In genomic region chr12:69371854-69372671, GRCm38 (mm10) we compare ENCODE assay signal across 8 mouse cellular contexts. TPM values are rescaled to one million over a fixed set of nuclear protein-coding genes. Genes with fewer than 3 reads are reported as not detected.
DNase-seq lines count a peak whose midpoint lies in the region; ATAC-seq lines count a peak whose summit lies in the region.

Gene Arf6 (plus strand): TSS chr12:69372150.
Gene Gm9887 (minus strand): TSS chr12:69372458.

- peaks cover 23% of the 10 kb centered on the region for H3K36me3 ChIP-seq in heart, embryonic 14.5 days (ENCODE audit: control insufficient read depth, insufficient read depth, low read length)
- peaks cover 20% of the 10 kb centered on the region for H3K36me3 ChIP-seq in liver, embryonic 13.5 days
- no peaks in the 10 kb centered on the region for H3K36me3 ChIP-seq in stomach, embryonic 16.5 days (ENCODE audit: control insufficient read depth, insufficient read depth, low read length)

- H3K27me3 ChIP-seq in heart, embryonic 14.5 days (ENCODE audit: control insufficient read depth, insufficient read depth, low read length): no peaks in the 10 kb centered on the region
- H3K27me3 ChIP-seq in liver, embryonic 13.5 days: no peaks in the 10 kb centered on the region
- no peaks in the 10 kb centered on the region for H3K27me3 ChIP-seq in stomach, embryonic 16.5 days (ENCODE audit: control insufficient read depth, insufficient read depth, low read length)

- under 1% methylated on average over 91 of the region's 121 CpGs for WGBS in heart, embryonic 14.5 days
- WGBS in liver, embryonic 13.5 days (ENCODE audit: insufficient replicate concordance): under 1% methylated on average over 111 of the region's 121 CpGs
- under 1% methylated on average over 106 of the region's 121 CpGs for whole genome bisulfite sequencing in stomach, embryonic 16.5 days

- peak; percentile 94 for ATAC-seq in heart, embryonic 14.5 days (ENCODE audit: insufficient number of reproducible peaks, insufficient read depth, low FRiP score, low read depth)
- peak; percentile 83 for ATAC-seq in liver, embryonic 13.5 days (ENCODE audit: low read depth)
- ATAC-seq in stomach, embryonic 16.5 days (ENCODE audit: insufficient read depth, low FRiP score): peak; percentile 95

- H3K9me3 ChIP-seq in heart, embryonic 14.5 days (ENCODE audit: control insufficient read depth, low read length): no peaks in the 10 kb centered on the region
- no peaks in the 10 kb centered on the region for H3K9me3 ChIP-seq in liver, embryonic 13.5 days (replicated peaks)
- H3K9me3 ChIP-seq in stomach, embryonic 16.5 days (replicated peaks; ENCODE audit: control insufficient read depth, low read length): no peaks in the 10 kb centered on the region

- DNase-seq in CD4-positive, CD25-positive, alpha-beta regulatory T cell, adult 2 months (ENCODE audit: low read depth, low spot score): peak; percentile 100
- peak; percentile 82 for DNase-seq in fibroblast of lung, adult 2 months (ENCODE audit: low read depth)
- peak; percentile 99 for DNase-seq in kidney, postnatal 14 days
- DNase-seq in liver, embryonic 13.5 days: peak; percentile 97
- DNase-seq in neural tube, embryonic 10.5 days (ENCODE audit: extremely low spot score, low spot score): peak; percentile 96

- peak within 1 kb of the TSS; percentile 83 for H3K4me3 ChIP-seq in brown adipose tissue, adult 24 weeks (ENCODE audit: insufficient read depth, low read depth, low read length)
- H3K4me3 ChIP-seq in heart, embryonic 14.5 days (ENCODE audit: control insufficient read depth in 1 of 2, insufficient read depth in 1 of 2, low read depth in 1 of 2, low read length in 2 of 2): peak within 1 kb of the TSS; percentile 85 to 100
- H3K4me3 ChIP-seq in liver, embryonic 13.5 days (replicated peaks): peak within 1 kb of the TSS; percentile 93
- peak within 1 kb of the TSS; percentile 87 for H3K4me3 ChIP-seq in stomach, embryonic 16.5 days (replicated peaks; ENCODE audit: low read length)

- H3K9ac ChIP-seq in heart, embryonic 14.5 days (ENCODE audit: low read length): peak within 1 kb of the TSS; percentile 100
- peak within 1 kb of the TSS; percentile 99 for H3K9ac ChIP-seq in liver, embryonic 13.5 days
- H3K9ac ChIP-seq in stomach, embryonic 16.5 days (ENCODE audit: low read length): peak within 1 kb of the TSS; percentile 98

- peak within 1 kb of the TSS; percentile 85 for H3K4me2 ChIP-seq in heart, embryonic 14.5 days (ENCODE audit: low read length)
- H3K4me2 ChIP-seq in liver, embryonic 13.5 days: peak within 1 kb of the TSS; percentile 94
- peak within 1 kb of the TSS; percentile 94 for H3K4me2 ChIP-seq in stomach, embryonic 16.5 days (ENCODE audit: low read depth, low read length)

- H3K27ac ChIP-seq in brown adipose tissue, adult 24 weeks (replicated peaks; ENCODE audit: low read depth, low read length): peak within 1 kb of the TSS; percentile 95
- H3K27ac ChIP-seq in heart, embryonic 14.5 days (replicated peaks in 1 of 2; ENCODE audit: control insufficient read depth in 1 of 2, insufficient read depth in 1 of 2, low read depth in 2 of 2, low read length in 2 of 2): peak within 1 kb of the TSS; percentile 96
- peak within 1 kb of the TSS; percentile 98 for H3K27ac ChIP-seq in liver, embryonic 13.5 days
- H3K27ac ChIP-seq in stomach, embryonic 16.5 days (ENCODE audit: low read length): peak within 1 kb of the TSS; percentile 100

- no peaks in the 10 kb centered on the region; the same call in 1 of the 2 replicates for H3K4me1 ChIP-seq in brown adipose tissue, adult 24 weeks (ENCODE audit: control insufficient read depth, insufficient read depth, insufficient read length, low read length)
- peaks cover 2 to 27% of the 10 kb centered on the region in 2 experiments for H3K4me1 ChIP-seq in heart, embryonic 14.5 days (ENCODE audit: control insufficient read depth in 2 of 2, insufficient read depth in 2 of 2, low read length in 2 of 2)
- peaks cover 32% of the 10 kb centered on the region for H3K4me1 ChIP-seq in liver, embryonic 13.5 days (replicated peaks)
- peaks cover 7% of the 10 kb centered on the region for H3K4me1 ChIP-seq in stomach, embryonic 16.5 days (ENCODE audit: control insufficient read depth, insufficient read depth, low read length)

RNA-seq across cellular contexts. Expression of gene Arf6, which starts in this region (rescaled TPM):
- polyA plus RNA-seq in brown adipose tissue, adult 24 weeks (2012; ENCODE audit: insufficient read depth, insufficient read length, missing spikeins): 43.2 and 49.8 TPM in 2 replicates
- 41.5 and 49.9 TPM in 2 replicates for polyA plus RNA-seq in heart, embryonic 14.5 days (2014; fragmentation: Nextera tagmentation; extraction: Ambion mirVana)
- 38.2 and 41.6 TPM in 2 replicates for polyA plus RNA-seq in liver, embryonic 13.5 days (2015; fragmentation: Nextera tagmentation; extraction: Ambion mirVana)
- 39.3 and 42.3 TPM in 2 replicates for polyA plus RNA-seq in stomach, embryonic 16.5 days (2015; fragmentation: Nextera tagmentation; extraction: Ambion mirVana)

RNA-seq across cellular contexts. Expression of gene Gm9887, which starts in this region (rescaled TPM):
- polyA plus RNA-seq in brown adipose tissue, adult 24 weeks (2012; ENCODE audit: insufficient read depth, insufficient read length, missing spikeins): not detected in 2 replicates
- 1.5 and 1.7 TPM in 2 replicates for polyA plus RNA-seq in heart, embryonic 14.5 days (2014; fragmentation: Nextera tagmentation; extraction: Ambion mirVana)
- 0.71 and 0.93 TPM in 2 replicates for polyA plus RNA-seq in liver, embryonic 13.5 days (2015; fragmentation: Nextera tagmentation; extraction: Ambion mirVana)
- polyA plus RNA-seq in stomach, embryonic 16.5 days (2015; fragmentation: Nextera tagmentation; extraction: Ambion mirVana): 0.80 and 0.94 TPM in 2 replicates

Comparison
In these comparisons a context has a peak if more than half of its experiments do, and no peak if none do; other contexts are left out.
1. Peak in every context shown above with its lines: DNase-seq, ATAC-seq, H3K4me3 ChIP-seq and H3K27ac ChIP-seq.